Mouse (Mus musculus) megakaryocyte, adult 5-6 weeks (primary cell): Measurements from ENCODE around the gene Cbarp. TPM values are rescaled to one million over a fixed set of nuclear protein-coding genes. Genes with fewer than 3 reads are reported as not detected.

Experiments
- ATAC-seq: 2 replicates; pipeline ENCODE4 v1.8.0; 2016; ENCODE audit warnings: mild to moderate bottlenecking, inconsistent platforms; ENCODE audit not compliant: poor library complexity, severe bottlenecking
- total RNA-seq, 2 experiments: library from RNA; stranded (forward) in 1 of 2; stranded (reverse) in 1 of 2; fragments of 153-499, 151-499 nt in 1 of 2; fragments of 221-1000, 200-1000 nt in 1 of 2; gene quantifications; 2 replicates each; pipeline versions ENCODE4 v1.2.3 to v1.2.4; 2015 to 2017

Cbarp gene
- total RNA-seq, 2 experiments from 2014 or later: 1.4 to 2.2 TPM

GRCm38 (mm10) chr10:80102216-80102915, 38.3 kb downstream of the Cbarp start:
- peak; percentile 85 for ATAC-seq

GRCm38 (mm10) chr10:80100982-80101381, 39.7 kb downstream of the Cbarp start:
- ATAC-seq: no peak

GRCm38 (mm10) chr10:80098630-80099029, 42.0 kb downstream of the Cbarp start:
- ATAC-seq: peak; percentile 58

- ATAC-seq: no peak
Observed at GRCm38 (mm10) chr10:80097275-80097674, 43.4 kb downstream of the Cbarp start.

GRCm38 (mm10) chr10:80095547-80095946, 45.1 kb downstream of the Cbarp start:
- no peak for ATAC-seq

- no peak for ATAC-seq
Observed at GRCm38 (mm10) chr10:80094684-80095083, 46.0 kb downstream of the Cbarp start.

- ATAC-seq: no peak
Observed at GRCm38 (mm10) chr10:80094085-80094484, 46.5 kb downstream of the Cbarp start.

- no peak for ATAC-seq
Observed at GRCm38 (mm10) chr10:80092690-80093089, 47.9 kb downstream of the Cbarp start.

GRCm38 (mm10) chr10:80091527-80091926, 49.1 kb downstream of the Cbarp start:
- ATAC-seq: no peak

- ATAC-seq: no peak
Observed at GRCm38 (mm10) chr10:80089146-80089545, 51.5 kb downstream of the Cbarp start.

- ATAC-seq: peak; percentile 51
Observed at GRCm38 (mm10) chr10:80087483-80087882, 53.2 kb downstream of the Cbarp start.

- ATAC-seq: peak; percentile 91
Observed at GRCm38 (mm10) chr10:80086847-80087246, 53.8 kb downstream of the Cbarp start.

- ATAC-seq: no peak
Observed at GRCm38 (mm10) chr10:80084817-80085487, 55.7 kb downstream of the Cbarp start.

GRCm38 (mm10) chr10:80081075-80081474, 59.6 kb downstream of the Cbarp start:
- peak; percentile 33; the same call in 1 of the 2 replicates for ATAC-seq

Other genes starting within 250 kb of the Cbarp start
Only the 30 nearest of the 33 such genes appear.
- gene Gm26602, start 230.0 kb downstream of the Cbarp start, total RNA-seq (2015): not detected in 2 replicates
- gene Gm26602, start 230.0 kb downstream of the Cbarp start, total RNA-seq (2017): not detected in 2 replicates
- 0.18 and 0.29 TPM in 2 replicates for gene Kiss1r, start 223.9 kb downstream of the Cbarp start, total RNA-seq (2015)
- 0.26 and 0.77 TPM in 2 replicates for gene Kiss1r, start 223.9 kb downstream of the Cbarp start, total RNA-seq (2017)
- gene R3hdm4, start 219.6 kb downstream of the Cbarp start, total RNA-seq (2015): 118 and 121 TPM in 2 replicates
- gene R3hdm4, start 219.6 kb downstream of the Cbarp start, total RNA-seq (2017): 92.1 and 134 TPM in 2 replicates
- gene Arid3a, start 213.8 kb downstream of the Cbarp start, total RNA-seq (2015): 36.7 and 38.7 TPM in 2 replicates
- gene Arid3a, start 213.8 kb downstream of the Cbarp start, total RNA-seq (2017): 59.2 and 67.8 TPM in 2 replicates
- 10.6 and 15.7 TPM in 2 replicates for gene Wdr18, start 180.7 kb downstream of the Cbarp start, total RNA-seq (2015)
- gene Wdr18, start 180.7 kb downstream of the Cbarp start, total RNA-seq (2017): 7.8 TPM in 2 replicates
- not detected in 2 replicates for gene Grin3b, start 170.1 kb downstream of the Cbarp start, total RNA-seq (2015)
- gene Grin3b, start 170.1 kb downstream of the Cbarp start, total RNA-seq (2017): 0.18 TPM in 1 of 2 replicates, not detected in the other
- gene Tmem259, start 156.5 kb downstream of the Cbarp start, total RNA-seq (2015): 51.6 and 52.2 TPM in 2 replicates
- gene Tmem259, start 156.5 kb downstream of the Cbarp start, total RNA-seq (2017): 52.1 and 53.2 TPM in 2 replicates
- gene Cnn2, start 152.3 kb downstream of the Cbarp start, total RNA-seq (2015): 174 and 175 TPM in 2 replicates
- 286 and 299 TPM in 2 replicates for gene Cnn2, start 152.3 kb downstream of the Cbarp start, total RNA-seq (2017)
- gene Abca7, start 144.3 kb downstream of the Cbarp start, total RNA-seq (2015): 32.6 and 34.7 TPM in 2 replicates
- 33.6 and 37.4 TPM in 2 replicates for gene Abca7, start 144.3 kb downstream of the Cbarp start, total RNA-seq (2017)
- gene Arhgap45, start 124.2 kb downstream of the Cbarp start, total RNA-seq (2015): 135 and 140 TPM in 2 replicates
- 235 and 237 TPM in 2 replicates for gene Arhgap45, start 124.2 kb downstream of the Cbarp start, total RNA-seq (2017)
- gene Polr2e, start 101.0 kb downstream of the Cbarp start, total RNA-seq (2015): 70.2 and 70.7 TPM in 2 replicates
- 58.4 and 69.2 TPM in 2 replicates for gene Polr2e, start 101.0 kb downstream of the Cbarp start, total RNA-seq (2017)
- gene Gpx4, start 93.7 kb downstream of the Cbarp start, total RNA-seq (2015): 259 and 303 TPM in 2 replicates
- 375 and 378 TPM in 2 replicates for gene Gpx4, start 93.7 kb downstream of the Cbarp start, total RNA-seq (2017)
- gene Sbno2, start 35.3 kb downstream of the Cbarp start, total RNA-seq (2015): 32.4 and 33.0 TPM in 2 replicates
- 41.9 and 46.7 TPM in 2 replicates for gene Sbno2, start 35.3 kb downstream of the Cbarp start, total RNA-seq (2017)
- gene Stk11, start 25.0 kb downstream of the Cbarp start, total RNA-seq (2015): 58.0 and 60.7 TPM in 2 replicates
- 142 and 146 TPM in 2 replicates for gene Stk11, start 25.0 kb downstream of the Cbarp start, total RNA-seq (2017)
- gene Atp5d, start 2.2 kb downstream of the Cbarp start, total RNA-seq (2015): 161 and 162 TPM in 2 replicates
- 31.0 and 34.7 TPM in 2 replicates for gene Atp5d, start 2.2 kb downstream of the Cbarp start, total RNA-seq (2017)
- gene Midn, start 7.4 kb upstream of the Cbarp start, total RNA-seq (2015): 29.5 and 29.6 TPM in 2 replicates
- gene Midn, start 7.4 kb upstream of the Cbarp start, total RNA-seq (2017): 22.4 and 36.1 TPM in 2 replicates
- 11.7 and 13.8 TPM in 2 replicates for gene Cirbp, start 25.1 kb upstream of the Cbarp start, total RNA-seq (2015)
- 29.3 and 32.1 TPM in 2 replicates for gene Cirbp, start 25.1 kb upstream of the Cbarp start, total RNA-seq (2017)
- gene 1600002K03Rik, start 32.1 kb upstream of the Cbarp start, total RNA-seq (2015): 19.3 and 21.0 TPM in 2 replicates
- gene 1600002K03Rik, start 32.1 kb upstream of the Cbarp start, total RNA-seq (2017): 18.8 and 20.9 TPM in 2 replicates
- 0.49 TPM in 1 of 2 replicates, not detected in the other for gene Efna2, start 38.6 kb upstream of the Cbarp start, total RNA-seq (2015)
- 0.12 TPM in 1 of 2 replicates, not detected in the other for gene Efna2, start 38.6 kb upstream of the Cbarp start, total RNA-seq (2017)
- 34.0 and 46.2 TPM in 2 replicates for gene Mum1, start 85.6 kb upstream of the Cbarp start, total RNA-seq (2015)
- 40.3 and 45.5 TPM in 2 replicates for gene Mum1, start 85.6 kb upstream of the Cbarp start, total RNA-seq (2017)
- 113 and 114 TPM in 2 replicates for gene Ndufs7, start 108.3 kb upstream of the Cbarp start, total RNA-seq (2015)
- gene Ndufs7, start 108.3 kb upstream of the Cbarp start, total RNA-seq (2017): 84.8 and 86.1 TPM in 2 replicates
- gene Gamt, start 120.2 kb upstream of the Cbarp start, total RNA-seq (2015): 6.3 and 6.7 TPM in 2 replicates
- 4.4 and 10.2 TPM in 2 replicates for gene Gamt, start 120.2 kb upstream of the Cbarp start, total RNA-seq (2017)
- gene Dazap1, start 120.7 kb upstream of the Cbarp start, total RNA-seq (2015): 39.0 and 41.4 TPM in 2 replicates
- 187 and 200 TPM in 2 replicates for gene Dazap1, start 120.7 kb upstream of the Cbarp start, total RNA-seq (2017)
- gene Rps15, start 151.6 kb upstream of the Cbarp start, total RNA-seq (2015): 1,580 and 1,599 TPM in 2 replicates
- gene Rps15, start 151.6 kb upstream of the Cbarp start, total RNA-seq (2017): 1,732 and 1,915 TPM in 2 replicates
- gene Apc2, start 155.1 kb upstream of the Cbarp start, total RNA-seq (2015): not detected in 2 replicates
- not detected in 2 replicates for gene Apc2, start 155.1 kb upstream of the Cbarp start, total RNA-seq (2017)
- 25.6 and 27.4 TPM in 2 replicates for gene 2310011J03Rik, start 179.7 kb upstream of the Cbarp start, total RNA-seq (2015)
- 13.8 and 17.8 TPM in 2 replicates for gene 2310011J03Rik, start 179.7 kb upstream of the Cbarp start, total RNA-seq (2017)
- 0.32 and 0.83 TPM in 2 replicates for gene Pcsk4, start 188.7 kb upstream of the Cbarp start, total RNA-seq (2015)
- not detected in 2 replicates for gene Pcsk4, start 188.7 kb upstream of the Cbarp start, total RNA-seq (2017)
- gene Reep6, start 189.1 kb upstream of the Cbarp start, total RNA-seq (2015): 0.16 and 0.96 TPM in 2 replicates
- 0.37 TPM in 1 of 2 replicates, not detected in the other for gene Reep6, start 189.1 kb upstream of the Cbarp start, total RNA-seq (2017)
- 0.07 TPM in 1 of 2 replicates, not detected in the other for gene Adamtsl5, start 207.6 kb upstream of the Cbarp start, total RNA-seq (2015)
- gene Adamtsl5, start 207.6 kb upstream of the Cbarp start, total RNA-seq (2017): not detected in 2 replicates
- not detected in 2 replicates for gene Plk5, start 215.6 kb upstream of the Cbarp start, total RNA-seq (2015)
- gene Plk5, start 215.6 kb upstream of the Cbarp start, total RNA-seq (2017): not detected in 2 replicates